Mouse (Mus musculus) CD4-positive, CD25-positive, alpha-beta regulatory T cell, adult 9 weeks (primary cell): Measurements from ENCODE around the gene Pik3r4. TPM values are rescaled to one million over a fixed set of nuclear protein-coding genes. Genes with fewer than 3 reads are reported as not detected.

Experiments used
- polyA plus RNA-seq: library from polyadenylated mRNA; unstranded; fragments of 100-300 nt; shearing (Covaris generic); gene quantifications from one replicate; pipeline ENCODE4 v1.2.1, GENCODE M21; 2017

Gene Pik3r4
- polyA plus RNA-seq = 48.4 TPM

DNA sequence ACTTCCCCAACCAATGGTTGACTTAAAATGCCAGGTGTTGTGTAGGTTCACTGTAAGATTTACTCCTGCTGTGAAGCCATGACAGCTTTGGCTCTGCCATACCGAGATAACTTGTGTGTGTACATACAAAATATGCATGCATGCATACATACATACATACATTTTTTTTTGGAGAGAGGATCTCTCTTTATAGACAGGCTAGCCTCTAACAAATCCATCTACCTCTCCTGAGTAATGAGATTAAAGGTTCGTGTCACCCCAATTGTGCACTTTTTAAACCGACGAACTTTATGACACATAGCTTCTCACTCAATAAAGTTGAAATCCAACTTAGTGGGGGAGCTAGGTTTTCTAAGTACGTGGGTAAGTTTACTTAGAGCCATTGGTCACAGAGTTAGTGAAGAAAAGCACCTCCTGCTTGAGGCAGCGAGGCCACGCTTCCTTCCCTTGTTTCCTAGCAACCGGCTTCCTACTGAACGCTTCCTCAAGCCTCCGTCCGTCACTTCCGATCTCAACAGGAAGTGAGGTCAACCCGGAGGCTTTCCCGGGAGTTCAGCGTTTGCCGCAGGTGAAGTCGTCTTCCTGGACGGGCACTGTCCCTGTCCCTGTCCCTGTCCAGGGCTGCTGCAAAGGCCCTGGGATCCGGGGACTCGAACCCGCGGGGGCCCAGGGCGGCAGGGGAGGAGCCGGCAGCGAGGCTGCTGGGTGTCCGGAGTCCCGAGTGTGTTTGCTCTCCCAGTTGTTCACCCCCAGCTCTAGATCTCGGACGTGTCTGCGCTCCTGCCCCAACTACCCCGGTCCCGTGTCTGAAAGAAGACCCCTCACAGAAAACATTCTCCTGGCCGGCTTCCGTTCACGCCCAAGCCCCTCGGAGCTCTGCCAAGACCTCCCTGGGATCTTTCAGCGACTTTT lies at the start of gene Pik3r4:
Gene Pik3r4 (plus strand): TSS at position 519 of the 912 bp plus-strand sequence.

Other genes starting within 250 kb of the Pik3r4 start
- gene Aste1, start 247.6 kb upstream of the Pik3r4 start, polyA plus RNA-seq = 37.2 TPM
- not detected for gene Nek11, start 247.5 kb upstream of the Pik3r4 start, polyA plus RNA-seq
- 17.2 TPM for gene Atp2c1, start 115.7 kb upstream of the Pik3r4 start, polyA plus RNA-seq
- 0.02 TPM for gene Col6a6, start 185.2 kb downstream of the Pik3r4 start, polyA plus RNA-seq